Mouse (Mus musculus) kidney, postnatal 0 days (tissue): ENCODE measurements at regions not wholly inside any gene's neighbourhood (a gene's known extent, or its start where the extent isn't known, plus 50 kb on each side); places are given as distances from the start of the nearest gene placed in this dataset.

ENCODE experiments used
- ATAC-seq: fragments of 200-750 bp; cut with Nextera tagmentation; replicated peaks from 2 replicates; pipeline ENCODE4 v1.8.0; 2017; ENCODE audit warnings: low read depth, moderate number of reproducible peaks, moderate TSS enrichment, moderate library complexity; ENCODE audit not compliant: low FRiP score
- DNase-seq: peaks from one replicate; pipeline ENCODE4 v3.0.0-alpha.2; 2016; ENCODE audit warnings: low spot score
- H3K27ac ChIP-seq: fragments of 300-500 bp; sonication (generic); 2 replicates; pipeline ENCODE4 v1.5.1; 2014; ENCODE audit warnings: mild to moderate bottlenecking
- H3K27me3 ChIP-seq: fragments of 300-500 bp; sonication (generic); 2 replicates; pipeline ENCODE4 v1.6.1; 2014; ENCODE audit warnings: low read length, mixed read lengths; ENCODE audit not compliant: insufficient read depth
- H3K36me3 ChIP-seq: fragments of 300-500 bp; sonication (generic); 2 replicates; pipeline ENCODE4 v1.6.1; 2014; ENCODE audit warnings: low read length, mixed read lengths; ENCODE audit not compliant: insufficient read depth
- H3K4me1 ChIP-seq: fragments of 300-500 bp; sonication (generic); replicated peaks from 2 replicates; pipeline ENCODE4 v1.6.1; 2014; ENCODE audit warnings: antibody characterized with exemption, low read length, mixed read lengths; ENCODE audit not compliant: insufficient read depth
- H3K4me2 ChIP-seq: fragments of 300-500 bp; sonication (generic); 2 replicates; pipeline ENCODE4 v1.6.1; 2014; ENCODE audit warnings: mild to moderate bottlenecking, low read length, moderate library complexity, mixed read lengths
- H3K4me3 ChIP-seq: fragments of 300-500 bp; sonication (generic); replicated peaks from 2 replicates; pipeline ENCODE4 v1.5.1; 2014; ENCODE audit warnings: low read depth, low read length
- H3K9ac ChIP-seq: fragments of 300-500 bp; sonication (generic); 2 replicates; pipeline ENCODE4 v1.6.1; 2014; ENCODE audit warnings: low read depth, low read length
- H3K9me3 ChIP-seq: fragments of 300-500 bp; sonication (generic); replicated peaks from 2 replicates; pipeline ENCODE4 v1.6.1; 2016; ENCODE audit warnings: low read length, inconsistent platforms, mixed read lengths
- CTCF ChIP-seq: IDR thresholded peaks from 2 replicates; pipeline ENCODE4 v1.5.1; 2016; ENCODE audit warnings: antibody characterized with exemption, low read depth, mild to moderate bottlenecking, moderate library complexity
- WGBS: fragments of 180-500 bp; shearing (Covaris S2); extraction: QIAGEN DNeasy Blood & Tissue Kit; methylation state at CpG from one replicate; pipeline ENCODE4 v1.1.7; 2014; 5-methylcytosine and 5-hydroxymethylcytosine counted together

DNA sequence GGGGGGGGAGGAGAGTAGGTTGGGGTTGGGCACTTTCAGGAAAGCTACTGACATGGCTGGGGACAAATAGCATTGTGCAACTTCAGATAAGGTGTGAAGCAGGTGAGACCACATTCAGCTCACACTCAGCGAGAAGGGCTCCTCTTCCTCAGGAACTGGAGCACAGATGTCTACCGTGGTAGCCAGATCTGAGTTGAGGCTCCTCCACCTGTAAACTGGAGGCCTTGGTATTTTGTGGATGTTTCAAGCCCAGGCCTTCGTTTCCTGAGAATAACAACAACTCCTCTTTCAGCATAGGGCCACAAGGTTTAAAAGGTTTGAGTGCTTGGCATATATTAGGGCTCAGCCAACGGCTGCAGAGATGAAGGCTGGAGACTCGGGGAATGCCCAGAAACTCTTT, 232.9 kb downstream of the Rplp1 start:
- no peak overlapping the region for H3K9ac ChIP-seq
- H3K4me2 ChIP-seq, result no peak overlapping the region
- no peaks in the 10 kb centered on the region; the same call in 1 of the 2 replicates for H3K4me1 ChIP-seq
- H3K27ac ChIP-seq, result no peak overlapping the region
- WGBS, result 51% methylated on average over 5 of the region's 5 CpGs
- no peak for DNase-seq
- H3K9me3 ChIP-seq, result no peaks in the 10 kb centered on the region
- H3K4me3 ChIP-seq, result no peak overlapping the region
- no peak for TF ChIP-seq CTCF
- no peak for ATAC-seq
- H3K27me3 ChIP-seq, result 0 out of 2 replicates have a peak, but pooled peaks cover 3% of the 10 kb centered on the region
- H3K36me3 ChIP-seq, result no peaks in the 10 kb centered on the region

- no peak for TF ChIP-seq CTCF
- Histone ChIP-seq H3K4me3 (no peak overlapping the region), H3K4me2 (no peak overlapping the region), H3K36me3 (no peaks in the 10 kb centered on the region), H3K9ac (no peak overlapping the region), H3K9me3 (no peaks in the 10 kb centered on the region), H3K27me3 (0 out of 2 replicates have a peak, but pooled peaks cover 4% of the 10 kb centered on the region), H3K4me1 (no peaks in the 10 kb centered on the region; the same call in 1 of the 2 replicates), H3K27ac (no peak overlapping the region)
- 38% methylated on average over 6 of the region's 6 CpGs for WGBS
- DNase-seq, result peak; percentile 66
- no peak for ATAC-seq
These were observed 233.4 kb downstream of the Rplp1 start for GRCm38 (mm10) chr9:61680911-61681311.

GRCm38 (mm10) chr9:61679686-61680085, 234.7 kb downstream of the Rplp1 start:
- Histone ChIP-seq H3K9ac (no peak overlapping the region), H3K27ac (no peak overlapping the region), H3K9me3 (no peaks in the 10 kb centered on the region), H3K36me3 (no peaks in the 10 kb centered on the region), H3K4me1 (no peaks in the 10 kb centered on the region; the same call in 1 of the 2 replicates), H3K27me3 (0 out of 2 replicates have a peak, but pooled peaks cover 4% of the 10 kb centered on the region), H3K4me2 (no peak overlapping the region), H3K4me3 (no peak overlapping the region)
- DNase-seq, result no peak
- ATAC-seq, result no peak
- 70% methylated on average over 6 of the region's 6 CpGs for WGBS
- no peak for TF ChIP-seq CTCF

DNA sequence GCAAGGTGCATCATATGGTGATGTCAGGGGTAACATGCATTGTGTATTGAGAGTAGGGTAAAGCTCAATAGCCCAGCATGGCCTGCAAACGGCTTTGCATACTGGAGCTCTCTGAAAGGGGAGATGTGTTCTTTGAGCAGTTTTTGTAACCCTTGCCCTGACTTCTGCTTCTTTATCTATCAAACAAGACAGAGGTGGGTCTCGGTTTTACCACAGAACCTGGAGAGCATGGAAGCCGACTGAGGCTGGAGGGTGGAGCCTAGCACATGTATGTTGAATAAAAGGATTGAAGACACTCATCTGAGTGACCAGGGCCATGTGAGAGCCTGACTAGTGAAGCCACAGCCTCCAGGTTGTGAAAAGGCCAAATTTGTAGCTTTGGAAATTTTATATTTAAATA, 236.7 kb downstream of the Rplp1 start:
- WGBS, result 57% methylated on average over 3 of the region's 3 CpGs
- no peak for ATAC-seq
- H3K36me3 ChIP-seq, result no peaks in the 10 kb centered on the region
- H3K27ac ChIP-seq, result no peak overlapping the region
- H3K4me1 ChIP-seq, result peaks cover 5% of the 10 kb centered on the region; the same call in 1 of the 2 replicates
- H3K9ac ChIP-seq, result no peak overlapping the region
- 0 out of 2 replicates have a peak, but pooled peaks cover 4% of the 10 kb centered on the region for H3K27me3 ChIP-seq
- no peak overlapping the region for H3K4me2 ChIP-seq
- no peak for DNase-seq
- H3K4me3 ChIP-seq, result no peak overlapping the region
- TF ChIP-seq CTCF, result no peak
- H3K9me3 ChIP-seq, result no peaks in the 10 kb centered on the region

GRCm38 (mm10) chr9:61677037-61677436, 237.3 kb downstream of the Rplp1 start:
- Histone ChIP-seq H3K36me3 (no peaks in the 10 kb centered on the region), H3K9ac (no peak overlapping the region), H3K4me2 (no peak overlapping the region), H3K27me3 (0 out of 2 replicates have a peak, but pooled peaks cover 4% of the 10 kb centered on the region), H3K9me3 (no peaks in the 10 kb centered on the region), H3K27ac (no peak overlapping the region), H3K4me1 (peaks cover 5% of the 10 kb centered on the region; the same call in 1 of the 2 replicates), H3K4me3 (no peak overlapping the region)
- 56% methylated on average over 11 of the region's 11 CpGs for WGBS
- DNase-seq (no peak), ATAC-seq (no peak)
- TF ChIP-seq CTCF, result no peak

DNA sequence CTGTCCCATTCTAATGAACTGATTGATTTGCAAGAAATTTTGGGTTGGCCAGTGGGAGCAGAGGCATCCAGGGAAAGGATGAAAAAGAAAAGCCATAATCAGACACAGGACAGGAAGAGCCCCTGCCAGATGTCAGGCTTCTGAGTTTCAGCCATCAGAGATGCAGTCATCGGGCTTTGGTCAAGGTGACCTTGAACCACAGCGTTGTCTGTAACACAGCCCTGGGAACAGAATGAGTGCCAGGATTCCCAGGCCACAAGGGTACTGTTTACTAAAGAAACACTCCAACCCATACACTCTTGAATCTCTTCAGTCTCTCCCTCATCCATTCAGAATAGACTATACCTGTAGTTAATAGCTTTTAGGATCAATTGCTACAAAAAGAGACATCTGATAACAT, 239.0 kb downstream of the Rplp1 start:
- no peak for ATAC-seq
- H3K4me2 ChIP-seq, result no peak overlapping the region
- 84% methylated on average over 2 of the region's 2 CpGs for WGBS

More for the DNA sequence above, 239.0 kb downstream of the Rplp1 start:
- Histone ChIP-seq H3K4me1 (0 out of 2 replicates have a peak, but pooled peaks cover 5% of the 10 kb centered on the region), H3K27me3 (0 out of 2 replicates have a peak, but pooled peaks cover 4% of the 10 kb centered on the region), H3K9me3 (no peaks in the 10 kb centered on the region), H3K9ac (no peak overlapping the region), H3K27ac (no peak overlapping the region), H3K4me3 (no peak overlapping the region), H3K36me3 (no peaks in the 10 kb centered on the region)
- TF ChIP-seq CTCF, result no peak
- no peak for DNase-seq
